Mouse (Mus musculus) kidney, adult 2 months (tissue): ENCODE results near the gene Hfm1. TPM values are rescaled to one million over a fixed set of nuclear protein-coding genes. Genes with fewer than 3 reads are reported as not detected.
A peak's percentile ranks its signal among the peaks of the same experiment; 100 is the strongest.

Experiments used
- DNase-seq: peaks from one replicate; pipeline ENCODE4 v3.0.0; 2021
- H3K27ac ChIP-seq: fragments of 200-500 bp; 2 replicates; pipeline ENCODE4 v1.5.1; 2012; ENCODE audit warnings: low read depth, low read length, control low read depth, inconsistent platforms; ENCODE audit not compliant: insufficient read depth
- H3K27me3 ChIP-seq: fragments of 200-500 bp; replicated peaks from 2 replicates; pipeline ENCODE4 v1.6.1; 2012; ENCODE audit warnings: mild to moderate bottlenecking, moderate library complexity, low read length, inconsistent platforms; ENCODE audit not compliant: control insufficient read depth, insufficient read depth
- H3K36me3 ChIP-seq: fragments of 200-500 bp; 2 replicates; pipeline ENCODE4 v1.6.1; 2012; ENCODE audit warnings: mild to moderate bottlenecking, moderate library complexity, low read length, inconsistent platforms; ENCODE audit not compliant: control insufficient read depth, insufficient read depth
- H3K4me1 ChIP-seq: fragments of 200-500 bp; 2 replicates; pipeline ENCODE4 v1.6.1; 2011; ENCODE audit warnings: low read length; ENCODE audit not compliant: control insufficient read depth, insufficient read depth
- H3K4me3 ChIP-seq: fragments of 200-500 bp; 2 replicates; pipeline ENCODE4 v1.5.1; 2011; ENCODE audit warnings: mild to moderate bottlenecking, low read depth, low read length, control low read depth; ENCODE audit not compliant: insufficient read depth
- CTCF ChIP-seq: fragments of 200-500 bp; conservative IDR thresholded peaks from 2 replicates; pipeline ENCODE4 v1.5.1; 2011; ENCODE audit warnings: low read depth, mild to moderate bottlenecking, control low read depth, low read length, moderate library complexity, mixed read lengths; ENCODE audit not compliant: insufficient read depth, insufficient read length
- POLR2A ChIP-seq: fragments of 200-500 bp; IDR thresholded peaks from one replicate; pipeline ENCODE4 v1.6.1; 2011; ENCODE audit warnings: low read depth, low read length, control low read depth
- WGBS: fragments of 180-500 bp; shearing (Covaris S2); methylation state at CpG from one replicate; pipeline ENCODE4 v1.1.7; 2018; 5-methylcytosine and 5-hydroxymethylcytosine counted together
- polyA plus RNA-seq: library from polyadenylated mRNA; depleted of rRNA; stranded (reverse); fragments of >200 nt; gene quantifications from 2 replicates; pipeline ENCODE4 v1.2.3, GENCODE M21; 2012

The Hfm1 gene
- polyA plus RNA-seq, 1 experiment: not detected

- H3K4me1 ChIP-seq: no peaks in the 10 kb centered on the region
- no peak for DNase-seq
- 50% methylated on average over 2 of the region's 2 CpGs for WGBS
- no peak for TF ChIP-seq CTCF
- no peak for TF ChIP-seq POLR2A
- no peak overlapping the region for H3K27ac ChIP-seq
- H3K36me3 ChIP-seq: no peaks in the 10 kb centered on the region
- no peaks in the 10 kb centered on the region for H3K27me3 ChIP-seq
- H3K4me3 ChIP-seq: no peak overlapping the region
Observed at GRCm38 (mm10) chr5:106896879-106897278, 29.2 kb downstream of the Hfm1 start.

- no peak overlapping the region for H3K27ac ChIP-seq
- WGBS: 18% methylated on average over 5 of the region's 5 CpGs
- H3K4me3 ChIP-seq: no peak overlapping the region
- peak; percentile 71 for DNase-seq
- H3K36me3 ChIP-seq: no peaks in the 10 kb centered on the region
- TF ChIP-seq POLR2A (no peak), CTCF (no peak)
- no peaks in the 10 kb centered on the region; the same call in 1 of the 2 replicates for H3K4me1 ChIP-seq
- no peaks in the 10 kb centered on the region for H3K27me3 ChIP-seq
Observed at GRCm38 (mm10) chr5:106891773-106892172, 34.3 kb downstream of the Hfm1 start.

- H3K4me1 ChIP-seq: no peaks in the 10 kb centered on the region; the same call in 1 of the 2 replicates
- H3K36me3 ChIP-seq: no peaks in the 10 kb centered on the region
- WGBS: 67% methylated on average over 1 of the region's 1 CpGs
- TF ChIP-seq CTCF: no peak
- no peak overlapping the region for H3K27ac ChIP-seq
- H3K27me3 ChIP-seq: no peaks in the 10 kb centered on the region; the same call in 1 of the 2 replicates
- no peak overlapping the region for H3K4me3 ChIP-seq
- no peak for DNase-seq
Observed at GRCm38 (mm10) chr5:106887303-106888071, 38.6 kb downstream of the Hfm1 start.

DNA sequence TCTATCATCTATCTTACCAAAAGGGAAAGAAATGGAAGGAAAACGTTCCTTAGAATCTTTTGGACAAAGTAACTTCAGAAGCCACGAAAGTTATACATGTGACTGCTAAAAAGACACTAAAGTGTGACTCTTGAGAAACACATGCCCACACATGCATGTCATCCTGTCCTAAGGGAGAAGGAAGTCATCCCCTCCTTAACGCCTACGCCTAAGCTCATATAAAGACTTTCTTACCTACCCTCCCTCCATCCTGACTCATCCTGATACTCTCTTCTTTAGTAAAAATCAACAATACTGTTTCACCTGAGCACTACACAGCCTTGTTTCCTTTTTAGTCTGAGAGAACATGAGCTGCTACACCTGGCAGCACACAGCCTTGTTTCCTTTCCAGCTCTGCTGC lies 40.6 kb downstream of the Hfm1 start:
- WGBS: 87% methylated on average over 4 of the region's 4 CpGs
- TF ChIP-seq POLR2A: no peak
- no peaks in the 10 kb centered on the region; the same call in 1 of the 2 replicates for H3K27me3 ChIP-seq
- no peaks in the 10 kb centered on the region for H3K4me1 ChIP-seq
- no peak overlapping the region for H3K4me3 ChIP-seq
- no peaks in the 10 kb centered on the region for H3K36me3 ChIP-seq
- DNase-seq: no peak
- H3K27ac ChIP-seq: no peak overlapping the region

GRCm38 (mm10) chr5:106876438-106876837 lies 49.7 kb downstream of the Hfm1 start:
- WGBS: 81% methylated on average over 1 of the region's 1 CpGs
- no peaks in the 10 kb centered on the region for H3K4me1 ChIP-seq
- no peaks in the 10 kb centered on the region for H3K27me3 ChIP-seq
- H3K36me3 ChIP-seq: no peaks in the 10 kb centered on the region
- H3K27ac ChIP-seq: no peak overlapping the region
- TF ChIP-seq POLR2A (no peak), CTCF (no peak)
- no peak overlapping the region for H3K4me3 ChIP-seq
- DNase-seq: no peak

DNA sequence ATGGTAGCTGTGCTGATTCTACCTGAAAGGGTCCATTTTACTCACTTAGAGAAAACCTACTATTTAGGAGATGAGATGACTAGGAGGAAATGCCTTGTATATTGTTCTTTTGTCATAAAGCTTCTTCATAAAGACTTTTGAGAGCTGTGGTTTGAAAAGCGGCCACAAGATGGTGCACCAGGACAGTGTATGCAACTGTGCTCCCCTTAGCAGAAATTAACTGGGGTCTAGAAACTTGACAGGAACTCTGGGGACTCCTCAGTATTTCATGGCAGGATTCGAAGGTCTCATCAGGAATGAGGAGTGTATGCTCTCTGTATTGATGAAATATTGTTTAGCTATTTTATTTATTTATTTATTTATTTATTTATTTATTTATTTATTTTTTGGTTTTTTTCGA lies 65.7 kb downstream of the Hfm1 start:
- H3K4me1 ChIP-seq: no peaks in the 10 kb centered on the region

GRCm38 (mm10) chr5:106853284-106853683 lies 72.8 kb downstream of the Hfm1 start:
- Histone ChIP-seq H3K4me1 (no peaks in the 10 kb centered on the region), H3K27me3 (no peaks in the 10 kb centered on the region), H3K4me3 (no peak overlapping the region), H3K36me3 (no peaks in the 10 kb centered on the region), H3K27ac (no peak overlapping the region)
- TF ChIP-seq POLR2A: no peak
- TF ChIP-seq CTCF: no peak
- DNase-seq: no peak
- 90% methylated on average over 3 of the region's 3 CpGs for WGBS

More for the DNA sequence above, 65.7 kb downstream of the Hfm1 start:
- H3K27ac ChIP-seq: no peak overlapping the region
- no peaks in the 10 kb centered on the region for H3K36me3 ChIP-seq
- no peak overlapping the region for H3K4me3 ChIP-seq
- WGBS: 38% methylated on average over 3 of the region's 3 CpGs
- no peak for TF ChIP-seq POLR2A
- TF ChIP-seq CTCF: peak; percentile 66
- peak; percentile 49 for DNase-seq
- H3K27me3 ChIP-seq: no peaks in the 10 kb centered on the region
